In genomic region chr4:34603123-34603522, GRCm38 (mm10) we compare ENCODE assay signal across 15 mouse cellular contexts.
"Had no signal": no experiment of that assay in that cellular context is flagged by ENCODE, and none has a peak within 500 bp of the region (broad histone marks: within the 10 kb centered on the region; RNA-seq: fewer than 3 reads in every experiment).

No protein-coding gene starts in this region.

- H3K4me2 ChIP-seq: neural tube, embryonic 15.5 days; stomach, embryonic 15.5 days had no signal

- H3K27me3 ChIP-seq: neural tube, embryonic 15.5 days; stomach, embryonic 15.5 days had no signal

- H3K4me3 ChIP-seq: neural tube, embryonic 15.5 days; stomach, embryonic 15.5 days had no signal

- DNase-seq: retina, postnatal 1 day; right cerebral cortex, adult 18-20 months; right cerebral cortex, postnatal 14 days; right cerebral cortex, postnatal 25 days; right cerebral cortex, postnatal 4 days; spleen, adult 18-20 months; thymus, adult 18-20 months; thymus, adult 2 months; thymus, postnatal 14 days; thymus, postnatal 25 days; thymus, postnatal 36 days; thymus, postnatal 4 days had no signal

- H3K27ac ChIP-seq: neural tube, embryonic 15.5 days; stomach, embryonic 15.5 days; stomach, postnatal 0 days had no signal

- H3K9me3 ChIP-seq: neural tube, embryonic 15.5 days; stomach, embryonic 15.5 days had no signal

- H3K4me1 ChIP-seq: neural tube, embryonic 15.5 days; stomach, embryonic 15.5 days had no signal

- H3K9ac ChIP-seq: neural tube, embryonic 15.5 days; stomach, embryonic 15.5 days had no signal
